Mouse (Mus musculus) lung, adult 2 months (tissue): ENCODE results near the gene Zswim2.
"Not testable (repeated sequence)": the region's sequence is repeated elsewhere in the genome, so short reads cannot be mapped to it uniquely, and the experiment has no call there.

Experiments used
- CTCF ChIP-seq: fragments of 200-500 bp; IDR thresholded peaks from 2 replicates; pipeline ENCODE4 v1.5.1; 2011; ENCODE audit warnings: mild to moderate bottlenecking, low read length, control low read depth; ENCODE audit not compliant: insufficient read depth
- POLR2A ChIP-seq: fragments of 200-500 bp; IDR thresholded peaks from 2 replicates; pipeline ENCODE4 v1.6.1; 2011; ENCODE audit warnings: low read depth, mild to moderate bottlenecking, control low read depth, low read length, borderline replicate concordance; ENCODE audit errors: extremely low read depth

- TF ChIP-seq CTCF, POLR2A: not testable (repeated sequence)
Measured at GRCm38 (mm10) chr2:83990253-83990652, 49.2 kb upstream of the Zswim2 start, which contains the start of gene Gm13691.
